In genomic region chr1:74361812-74362211, GRCm38 (mm10) we compare ENCODE assay signal across 8 mouse cellular contexts. TPM values are rescaled to one million over a fixed set of nuclear protein-coding genes. Genes with fewer than 3 reads are reported as not detected.
DNase-seq lines count a peak whose midpoint lies in the region; ATAC-seq lines count a peak whose summit lies in the region.

TSS of gene Catip (plus strand) at chr1:74362108.

- peak; percentile 81 for ATAC-seq in intestine, embryonic 15.5 days

- DNase-seq in A20 (ENCODE audit: low read depth, low spot score), result peak; percentile 83
- peak; percentile 68 for DNase-seq in adrenal gland, adult 8-10 months
- peak; percentile 70 for DNase-seq in embryo, embryonic 9.5 days (ENCODE audit: extremely low spot score)
- peak; percentile 49 to 55 for DNase-seq in gastrocnemius, postnatal 36 days
- peak; percentile 69 to 89 for DNase-seq in left cerebral cortex, adult 9 months (ENCODE audit: low spot score in 2 of 2)
- peak; percentile 88 for DNase-seq in mesoderm, embryonic 11.5 days (ENCODE audit: low read depth, low spot score)
- DNase-seq in right cerebral cortex, postnatal 25 days, result peak; percentile 60

- no peaks in the 10 kb centered on the region for H3K36me3 ChIP-seq in intestine, embryonic 15.5 days

- no peaks in the 10 kb centered on the region for H3K27me3 ChIP-seq in intestine, embryonic 15.5 days (replicated peaks)

- H3K4me1 ChIP-seq in intestine, embryonic 15.5 days (replicated peaks), result no peaks in the 10 kb centered on the region

- H3K27ac ChIP-seq in intestine, embryonic 15.5 days, result no peak within 1 kb of the TSS

- H3K9ac ChIP-seq in intestine, embryonic 15.5 days, result no peak within 1 kb of the TSS

- 6% methylated on average over 2 of the region's 2 CpGs for WGBS in intestine, embryonic 15.5 days

- H3K4me3 ChIP-seq in intestine, embryonic 15.5 days (replicated peaks), result no peak within 1 kb of the TSS

- H3K9me3 ChIP-seq in intestine, embryonic 15.5 days, result no peaks in the 10 kb centered on the region

- intact Hi-C loops in gastrocnemius, postnatal 36 days (cut with DNase I), result loop anchor here (2.0 to 5.0 kb wide), 2 partner anchors 49 to 155 kb away; no protein-coding TSS in a partner anchor

- no peak within 1 kb of the TSS for H3K4me2 ChIP-seq in intestine, embryonic 15.5 days (replicated peaks)

RNA-seq across cellular contexts. Expression of gene Catip, which starts in this region (rescaled TPM):
- 1 to 10 TPM in 2 of 4 experiments, under 1 TPM in 2; 0.21 to 1.4 (median 0.81) TPM for total RNA-seq in adrenal gland, adult 8-10 months (2022)
- total RNA-seq in gastrocnemius, postnatal 36 days (2021), result under 1 TPM in 1 of 2 experiments, not detected in 1; 0.12 TPM
- 0.39 and 0.53 TPM in 2 replicates for polyA plus RNA-seq in intestine, embryonic 15.5 days (2015; fragmentation: Nextera tagmentation; extraction: Ambion mirVana)

Comparison
In these comparisons a context has a peak if more than half of its experiments do, and no peak if none do; other contexts are left out.
1. Peak in DNase-seq in gastrocnemius, postnatal 36 days; RNA of the gene not detected or under 1 TPM.
2. Peak in ATAC-seq in intestine, embryonic 15.5 days; RNA of the gene not detected or under 1 TPM.